Mouse (Mus musculus) macrophage (primary cell): ENCODE data around the gene Rnf40. TPM values are rescaled to one million over a fixed set of nuclear protein-coding genes. Genes with fewer than 3 reads are reported as not detected.

Source experiments
- H3K27ac ChIP-seq: fragments of 350-480 bp; formaldehyde crosslinking; 2 replicates; pipeline ENCODE4 v1.9.0; 2021
- H3K36me3 ChIP-seq: fragments of 350-480 bp; formaldehyde crosslinking; 2 replicates; pipeline ENCODE4 v1.9.0; 2021; ENCODE audit errors: inconsistent target
- H3K4me3 ChIP-seq: fragments of 350-480 bp; formaldehyde crosslinking; 2 replicates; pipeline ENCODE4 v1.9.0; 2021; ENCODE audit errors: inconsistent target
- H3K79me2 ChIP-seq: fragments of 350-480 bp; formaldehyde crosslinking; 2 replicates; pipeline ENCODE4 v1.9.0; 2021; ENCODE audit errors: inconsistent target
- WGBS: methylation state at CpG from one replicate; pipeline ENCODE4 v1.1.7; 2026; ENCODE audit warnings: inconsistent platforms; ENCODE audit not compliant: missing documents; 5-methylcytosine and 5-hydroxymethylcytosine counted together
- polyA plus RNA-seq: library from polyadenylated mRNA; stranded (reverse); fragments of 250-400 nt; gene quantifications from 3 replicates; pipeline ENCODE4 v1.2.4, GENCODE M21; 2018; ENCODE audit warnings: inconsistent platforms

The Rnf40 gene
- polyA plus RNA-seq, 1 experiment from 2014 or later: 29.6 TPM

GRCm38 (mm10) chr7:127587196-127587595 is 1.4 kb upstream of the Rnf40 start:
- peaks cover 39% of the 10 kb centered on the region for H3K36me3 ChIP-seq
- H3K79me2 ChIP-seq: peaks cover 22% of the 10 kb centered on the region
- WGBS: 76% methylated on average over 5 of the region's 5 CpGs
- no peak overlapping the region for H3K27ac ChIP-seq
- H3K4me3 ChIP-seq: peak overlapping the region; percentile 74

GRCm38 (mm10) chr7:127588901-127589300 is 334 bp downstream of the Rnf40 start:
- Histone ChIP-seq H3K4me3 (peak overlapping the region; percentile 74), H3K79me2 (peaks cover 22% of the 10 kb centered on the region), H3K27ac (peak overlapping the region; percentile 25), H3K36me3 (peaks cover 39% of the 10 kb centered on the region)
- WGBS: 5% methylated on average over 27 of the region's 29 CpGs

- Histone ChIP-seq H3K79me2 (peaks cover 22% of the 10 kb centered on the region), H3K27ac (no peak overlapping the region), H3K36me3 (peaks cover 45% of the 10 kb centered on the region), H3K4me3 (peak overlapping the region; percentile 74; the same call in 1 of the 2 replicates)
- 86% methylated on average over 9 of the region's 9 CpGs for WGBS
These were observed 1.1 kb downstream of the Rnf40 start for GRCm38 (mm10) chr7:127589637-127590036.

- no peak overlapping the region for H3K4me3 ChIP-seq
- WGBS: 98% methylated on average over 10 of the region's 10 CpGs
- H3K27ac ChIP-seq: no peak overlapping the region
- H3K79me2 ChIP-seq: peaks cover 22% of the 10 kb centered on the region
- peaks cover 60% of the 10 kb centered on the region for H3K36me3 ChIP-seq
These were observed 2.5 kb downstream of the Rnf40 start for GRCm38 (mm10) chr7:127591108-127591507.

GRCm38 (mm10) chr7:127592575-127592974 is 4.0 kb downstream of the Rnf40 start:
- Histone ChIP-seq H3K27ac (no peak overlapping the region), H3K79me2 (peaks cover 22% of the 10 kb centered on the region), H3K36me3 (peaks cover 75% of the 10 kb centered on the region), H3K4me3 (no peak overlapping the region)
- 93% methylated on average over 14 of the region's 14 CpGs for WGBS

- 94% methylated on average over 17 of the region's 17 CpGs for whole genome bisulfite sequencing
These were observed 8.2 kb downstream of the Rnf40 start for GRCm38 (mm10) chr7:127596747-127597146.

GRCm38 (mm10) chr7:127600612-127601011 is 12.0 kb downstream of the Rnf40 start:
- 98% methylated on average over 4 of the region's 7 CpGs for WGBS
- no peak overlapping the region for H3K4me3 ChIP-seq
- no peak overlapping the region for H3K27ac ChIP-seq
- H3K36me3 ChIP-seq: peaks cover 75% of the 10 kb centered on the region
- no peaks in the 10 kb centered on the region for H3K79me2 ChIP-seq

More at GRCm38 (mm10) chr7:127596747-127597146, 8.2 kb downstream of the Rnf40 start:
- Histone ChIP-seq H3K79me2 (no peaks in the 10 kb centered on the region), H3K4me3 (no peak overlapping the region), H3K27ac (no peak overlapping the region), H3K36me3 (peaks cover 93% of the 10 kb centered on the region)

GRCm38 (mm10) chr7:127601735-127602134 is 13.2 kb downstream of the Rnf40 start:
- Histone ChIP-seq H3K27ac (no peak overlapping the region), H3K4me3 (no peak overlapping the region), H3K79me2 (no peaks in the 10 kb centered on the region), H3K36me3 (peaks cover 64% of the 10 kb centered on the region)
- WGBS: 91% methylated on average over 4 of the region's 4 CpGs

GRCm38 (mm10) chr7:127602903-127603302 is 14.3 kb downstream of the Rnf40 start:
- H3K79me2 ChIP-seq: no peaks in the 10 kb centered on the region
- H3K36me3 ChIP-seq: peaks cover 52% of the 10 kb centered on the region
- WGBS: 91% methylated on average over 2 of the region's 2 CpGs
- H3K27ac ChIP-seq: no peak overlapping the region
- no peak overlapping the region for H3K4me3 ChIP-seq

- Histone ChIP-seq H3K27ac (no peak overlapping the region), H3K4me3 (no peak overlapping the region), H3K79me2 (no peaks in the 10 kb centered on the region), H3K36me3 (peaks cover 41% of the 10 kb centered on the region)
- WGBS: 67% methylated on average over 10 of the region's 10 CpGs
These were observed 15.7 kb downstream of the Rnf40 start for GRCm38 (mm10) chr7:127604256-127604655.

- Histone ChIP-seq H3K79me2 (no peaks in the 10 kb centered on the region), H3K27ac (no peak overlapping the region), H3K4me3 (no peak overlapping the region), H3K36me3 (peaks cover 40% of the 10 kb centered on the region; the same call in 1 of the 2 replicates)
- WGBS: 77% methylated on average over 6 of the region's 6 CpGs
These were observed 18.6 kb downstream of the Rnf40 start for GRCm38 (mm10) chr7:127607150-127607549.

- H3K4me3 ChIP-seq: no peak overlapping the region
- peaks cover 28% of the 10 kb centered on the region; the same call in 1 of the 2 replicates for H3K36me3 ChIP-seq
- H3K27ac ChIP-seq: no peak overlapping the region
- H3K79me2 ChIP-seq: no peaks in the 10 kb centered on the region
- WGBS: 96% methylated on average over 28 of the region's 29 CpGs
These were observed 22.4 kb downstream of the Rnf40 start for GRCm38 (mm10) chr7:127611011-127611410.

GRCm38 (mm10) chr7:127611561-127611960 is 23.0 kb downstream of the Rnf40 start:
- peaks cover 28% of the 10 kb centered on the region; the same call in 1 of the 2 replicates for H3K36me3 ChIP-seq

GRCm38 (mm10) chr7:127613501-127613900 is 24.9 kb downstream of the Rnf40 start:
- 97% methylated on average over 8 of the region's 8 CpGs for WGBS
- Histone ChIP-seq H3K27ac (no peak overlapping the region), H3K79me2 (no peaks in the 10 kb centered on the region), H3K4me3 (no peak overlapping the region), H3K36me3 (peaks cover 28% of the 10 kb centered on the region; the same call in 1 of the 2 replicates)

More at GRCm38 (mm10) chr7:127611561-127611960, 23.0 kb downstream of the Rnf40 start:
- no peaks in the 10 kb centered on the region for H3K79me2 ChIP-seq
- no peak overlapping the region for H3K27ac ChIP-seq
- H3K4me3 ChIP-seq: no peak overlapping the region
- 98% methylated on average over 26 of the region's 26 CpGs for WGBS

- Histone ChIP-seq H3K36me3 (peaks cover 28% of the 10 kb centered on the region; the same call in 1 of the 2 replicates), H3K79me2 (no peaks in the 10 kb centered on the region), H3K27ac (no peak overlapping the region), H3K4me3 (no peak overlapping the region; the same call in 1 of the 2 replicates)
- 68% methylated on average over 8 of the region's 8 CpGs for WGBS
These were observed 25.5 kb downstream of the Rnf40 start for GRCm38 (mm10) chr7:127614091-127614490.

- Histone ChIP-seq H3K4me3 (no peak overlapping the region; the same call in 1 of the 2 replicates), H3K27ac (no peak overlapping the region), H3K36me3 (peaks cover 28% of the 10 kb centered on the region; the same call in 1 of the 2 replicates), H3K79me2 (no peaks in the 10 kb centered on the region)
- WGBS: 2% methylated on average over 44 of the region's 44 CpGs
These were observed 25.9 kb downstream of the Rnf40 start for GRCm38 (mm10) chr7:127614511-127614890.
